Comparison of ENCODE assay signal across 16 mouse cellular contexts in genomic region chr1:72238016-72238580, GRCm38 (mm10). TPM values are rescaled to one million over a fixed set of nuclear protein-coding genes. Genes with fewer than 3 reads are reported as not detected.
DNase-seq lines count a peak whose midpoint lies in the region; ATAC-seq and TF ChIP-seq lines count a peak whose summit lies in the region.
"Had no signal": no experiment of that assay in that cellular context is flagged by ENCODE, and none has a peak within 500 bp of the region (broad histone marks: within the 10 kb centered on the region; RNA-seq: fewer than 3 reads in every experiment).

No protein-coding gene starts in this region.

- H3K4me3 ChIP-seq in heart, embryonic 14.5 days (ENCODE audit: control insufficient read depth in 1 of 2, insufficient read depth in 1 of 2, low read depth in 1 of 2, low read length in 2 of 2): no peak overlapping the region
- H3K4me3 ChIP-seq in megakaryocyte, embryonic 14.5 days (replicated peaks): peak overlapping the region; percentile 68
- H3K4me3 ChIP-seq in embryonic facial prominence, embryonic 14.5 days (ENCODE audit: low read depth, low read length): no peak overlapping the region
- no peak overlapping the region for H3K4me3 ChIP-seq in stomach, embryonic 15.5 days (replicated peaks)
- H3K4me3 ChIP-seq in left cerebral cortex, adult 2 months: no peak overlapping the region
- H3K4me3 ChIP-seq: midbrain, embryonic 15.5 days had no signal

- no peak for ATAC-seq in heart, embryonic 14.5 days (ENCODE audit: insufficient number of reproducible peaks, insufficient read depth, low FRiP score, low read depth)
- no peak for ATAC-seq in megakaryocyte, adult 5-6 weeks (ENCODE audit: poor library complexity, severe bottlenecking)
- no peak for ATAC-seq in embryonic facial prominence, embryonic 14.5 days (ENCODE audit: low read depth)
- ATAC-seq in stomach, embryonic 15.5 days (ENCODE audit: insufficient read depth, low FRiP score, low read depth): no peak
- ATAC-seq: activated CD4-positive, CD25-positive, alpha-beta regulatory T cell, adult 4 months; midbrain, embryonic 15.5 days had no signal

- no peak for DNase-seq in heart, adult 11 months
- no peak for DNase-seq in embryonic facial prominence, embryonic 14.5 days (ENCODE audit: low spot score)
- DNase-seq in retina, postnatal 1 day: no peak
- DNase-seq in left cerebral cortex, adult 2 months (ENCODE audit: extremely low spot score in 1 of 2, low spot score in 2 of 2): no peak
- DNase-seq: cerebellum, postnatal 14 days; heart, postnatal 36 days; kidney, adult 9 months; layer of hippocampus, postnatal 36 days; lung, adult 18-20 months; thymus, postnatal 14 days had no signal

- H3K36me3 ChIP-seq in heart, embryonic 14.5 days (ENCODE audit: control insufficient read depth, insufficient read depth, low read length): no peaks in the 10 kb centered on the region
- H3K36me3 ChIP-seq in megakaryocyte, embryonic 14.5 days (replicated peaks; ENCODE audit: low read length): no peaks in the 10 kb centered on the region
- no peaks in the 10 kb centered on the region for H3K36me3 ChIP-seq in embryonic facial prominence, embryonic 14.5 days (ENCODE audit: control insufficient read depth, insufficient read depth, low read length)
- no peaks in the 10 kb centered on the region for H3K36me3 ChIP-seq in stomach, embryonic 15.5 days
- H3K36me3 ChIP-seq: midbrain, embryonic 15.5 days had no signal

- WGBS in heart, embryonic 14.5 days: 64% methylated on average over 10 of the region's 10 CpGs
- 56% methylated on average over 10 of the region's 10 CpGs for WGBS in embryonic facial prominence, embryonic 14.5 days
- WGBS in stomach, embryonic 15.5 days: 56% methylated on average over 10 of the region's 10 CpGs

- no peaks in the 10 kb centered on the region for H3K9me3 ChIP-seq in heart, embryonic 14.5 days (ENCODE audit: control insufficient read depth, low read length)
- H3K9me3 ChIP-seq in megakaryocyte, embryonic 14.5 days: no peaks in the 10 kb centered on the region
- no peaks in the 10 kb centered on the region for H3K9me3 ChIP-seq in embryonic facial prominence, embryonic 14.5 days (ENCODE audit: control insufficient read depth, low read length)
- no peaks in the 10 kb centered on the region for H3K9me3 ChIP-seq in stomach, embryonic 15.5 days
- H3K9me3 ChIP-seq: midbrain, embryonic 15.5 days had no signal

- intact Hi-C loops in left cerebral cortex, adult 2 months (cut with DNase I): no loop called here

- peaks cover 10% of the 10 kb centered on the region for H3K27me3 ChIP-seq in heart, embryonic 14.5 days (ENCODE audit: control insufficient read depth, insufficient read depth, low read length)
- H3K27me3 ChIP-seq in megakaryocyte, embryonic 14.5 days (replicated peaks): peaks cover 22% of the 10 kb centered on the region
- no peaks in the 10 kb centered on the region for H3K27me3 ChIP-seq in embryonic facial prominence, embryonic 14.5 days (replicated peaks; ENCODE audit: control insufficient read depth, insufficient read depth, low read length)
- peaks cover 11% of the 10 kb centered on the region; the same call in 1 of the 2 replicates for H3K27me3 ChIP-seq in stomach, embryonic 15.5 days (replicated peaks)

- H3K4me1 ChIP-seq in heart, embryonic 14.5 days (ENCODE audit: control insufficient read depth in 2 of 2, insufficient read depth in 2 of 2, low read length in 2 of 2): peaks cover 2 to 5% of the 10 kb centered on the region in 2 experiments; a peak in 2 of 4 replicates
- peaks cover 31% of the 10 kb centered on the region for H3K4me1 ChIP-seq in megakaryocyte, embryonic 14.5 days
- H3K4me1 ChIP-seq in embryonic facial prominence, embryonic 14.5 days (ENCODE audit: control insufficient read depth, insufficient read depth, low read length): peaks cover 9% of the 10 kb centered on the region; the same call in 1 of the 2 replicates
- peaks cover 3% of the 10 kb centered on the region; the same call in 1 of the 2 replicates for H3K4me1 ChIP-seq in stomach, embryonic 15.5 days

- H3K27ac ChIP-seq in heart, embryonic 14.5 days (replicated peaks in 1 of 2; ENCODE audit: control insufficient read depth in 1 of 2, insufficient read depth in 1 of 2, low read depth in 2 of 2, low read length in 2 of 2): peak overlapping the region in 1 of 2 experiments; percentile 12; a peak in 1 of 4 replicates
- H3K27ac ChIP-seq in embryonic facial prominence, embryonic 14.5 days (replicated peaks; ENCODE audit: low read depth, low read length): no peak overlapping the region
- no peak overlapping the region for H3K27ac ChIP-seq in stomach, embryonic 15.5 days
- no peak overlapping the region for H3K27ac ChIP-seq in left cerebral cortex, adult 2 months
- H3K27ac ChIP-seq: midbrain, embryonic 15.5 days had no signal

- H3K9ac ChIP-seq in heart, embryonic 14.5 days (ENCODE audit: low read length): peak overlapping the region; percentile 54; the same call in 1 of the 2 replicates
- H3K9ac ChIP-seq in embryonic facial prominence, embryonic 14.5 days (ENCODE audit: low read depth, low read length): no peak overlapping the region
- no peak overlapping the region for H3K9ac ChIP-seq in stomach, embryonic 15.5 days
- H3K9ac ChIP-seq: midbrain, embryonic 15.5 days had no signal

- no peak for TF ChIP-seq CTCF in left cerebral cortex, adult 2 months (IDR thresholded peaks at IDR 0.05)

- peak overlapping the region; percentile 52; the same call in 1 of the 2 replicates for H3K4me2 ChIP-seq in heart, embryonic 14.5 days (ENCODE audit: low read length)
- peak overlapping the region; percentile 52 for H3K4me2 ChIP-seq in embryonic facial prominence, embryonic 14.5 days (ENCODE audit: low read depth, low read length)
- peak overlapping the region; percentile 17; the same call in 1 of the 2 replicates for H3K4me2 ChIP-seq in stomach, embryonic 15.5 days

RNA-seq across cellular contexts. Expression of gene Mreg, which starts 26.0 kb away (rescaled TPM):
- 6.5 and 6.8 TPM in 2 replicates for polyA plus RNA-seq in heart, embryonic 14.5 days (2014; fragmentation: Nextera tagmentation; extraction: Ambion mirVana)
- 0.26 TPM in 1 of 2 replicates, not detected in the other for polyA plus RNA-seq in megakaryocyte, embryonic 14.5 days (2012; ENCODE audit: insufficient read depth, low replicate concordance)
- total RNA-seq in megakaryocyte, adult 5-6 weeks (2015): 0.18 and 1.6 TPM in 2 replicates
- 0.37 and 1.1 TPM in 2 replicates for total RNA-seq in megakaryocyte, adult 5-6 weeks (2017)
- polyA plus RNA-seq in embryonic facial prominence, embryonic 14.5 days (2014; fragmentation: Nextera tagmentation; extraction: Ambion mirVana): 5.9 and 7.6 TPM in 2 replicates
- 8.5 and 9.7 TPM in 2 replicates for polyA plus RNA-seq in stomach, embryonic 15.5 days (2015; fragmentation: Nextera tagmentation; extraction: Ambion mirVana)
- 1 to 10 TPM; 4.1 to 4.9 TPM for total RNA-seq in left cerebral cortex, adult 2 months (2021)

RNA-seq across cellular contexts. Expression of gene Pecr, which starts 46.0 kb away (rescaled TPM):
- 19.1 and 23.8 TPM in 2 replicates for polyA plus RNA-seq in heart, embryonic 14.5 days (2014; fragmentation: Nextera tagmentation; extraction: Ambion mirVana)
- 3.8 TPM in 1 of 2 replicates, not detected in the other for polyA plus RNA-seq in megakaryocyte, embryonic 14.5 days (2012; ENCODE audit: insufficient read depth, low replicate concordance)
- total RNA-seq in megakaryocyte, adult 5-6 weeks (2015): 0.29 and 0.66 TPM in 2 replicates
- total RNA-seq in megakaryocyte, adult 5-6 weeks (2017): 0.45 and 1.3 TPM in 2 replicates
- polyA plus RNA-seq in embryonic facial prominence, embryonic 14.5 days (2014; fragmentation: Nextera tagmentation; extraction: Ambion mirVana): 30.4 and 31.4 TPM in 2 replicates
- 47.1 and 57.3 TPM in 2 replicates for polyA plus RNA-seq in stomach, embryonic 15.5 days (2015; fragmentation: Nextera tagmentation; extraction: Ambion mirVana)
- total RNA-seq in left cerebral cortex, adult 2 months (2021): 1 to 10 TPM; 4.8 to 5.6 TPM

RNA-seq across cellular contexts. Expression of gene Tmem169, which starts 46.1 kb away (rescaled TPM):
- polyA plus RNA-seq in heart, embryonic 14.5 days (2014; fragmentation: Nextera tagmentation; extraction: Ambion mirVana): 0.28 and 0.32 TPM in 2 replicates
- polyA plus RNA-seq in megakaryocyte, embryonic 14.5 days (2012; ENCODE audit: insufficient read depth, low replicate concordance): 0.03 TPM in 1 of 2 replicates, not detected in the other
- total RNA-seq in megakaryocyte, adult 5-6 weeks (2015): not detected in 2 replicates
- total RNA-seq in megakaryocyte, adult 5-6 weeks (2017): not detected in 2 replicates
- polyA plus RNA-seq in embryonic facial prominence, embryonic 14.5 days (2014; fragmentation: Nextera tagmentation; extraction: Ambion mirVana): 4.0 and 4.1 TPM in 2 replicates
- 3.2 and 3.3 TPM in 2 replicates for polyA plus RNA-seq in stomach, embryonic 15.5 days (2015; fragmentation: Nextera tagmentation; extraction: Ambion mirVana)
- total RNA-seq in left cerebral cortex, adult 2 months (2021): 10 to 100 TPM; 17.7 to 19.4 TPM
- total RNA-seq: heart, postnatal 36 days had no signal
